Mouse (Mus musculus) megakaryocyte, adult 5-6 weeks (primary cell): ENCODE data around the gene Naa10. TPM values are rescaled to one million over a fixed set of nuclear protein-coding genes. Genes with fewer than 3 reads are reported as not detected.
A peak's percentile ranks its signal among the peaks of the same experiment; 100 is the strongest.

Source experiments
- ATAC-seq: 2 replicates; pipeline ENCODE4 v1.8.0; 2016; ENCODE audit warnings: mild to moderate bottlenecking, inconsistent platforms; ENCODE audit not compliant: poor library complexity, severe bottlenecking
- total RNA-seq, 2 experiments: library from RNA; stranded (forward) in 1 of 2; stranded (reverse) in 1 of 2; fragments of 153-499, 151-499 nt in 1 of 2; fragments of 221-1000, 200-1000 nt in 1 of 2; gene quantifications; 2 replicates each; pipeline versions ENCODE4 v1.2.3 to v1.2.4; 2015 to 2017

Gene Naa10
- 51.7 and 59.9 TPM in 2 replicates for total RNA-seq (2015)
- 79.4 and 93.7 TPM in 2 replicates for total RNA-seq (2017)

DNA sequence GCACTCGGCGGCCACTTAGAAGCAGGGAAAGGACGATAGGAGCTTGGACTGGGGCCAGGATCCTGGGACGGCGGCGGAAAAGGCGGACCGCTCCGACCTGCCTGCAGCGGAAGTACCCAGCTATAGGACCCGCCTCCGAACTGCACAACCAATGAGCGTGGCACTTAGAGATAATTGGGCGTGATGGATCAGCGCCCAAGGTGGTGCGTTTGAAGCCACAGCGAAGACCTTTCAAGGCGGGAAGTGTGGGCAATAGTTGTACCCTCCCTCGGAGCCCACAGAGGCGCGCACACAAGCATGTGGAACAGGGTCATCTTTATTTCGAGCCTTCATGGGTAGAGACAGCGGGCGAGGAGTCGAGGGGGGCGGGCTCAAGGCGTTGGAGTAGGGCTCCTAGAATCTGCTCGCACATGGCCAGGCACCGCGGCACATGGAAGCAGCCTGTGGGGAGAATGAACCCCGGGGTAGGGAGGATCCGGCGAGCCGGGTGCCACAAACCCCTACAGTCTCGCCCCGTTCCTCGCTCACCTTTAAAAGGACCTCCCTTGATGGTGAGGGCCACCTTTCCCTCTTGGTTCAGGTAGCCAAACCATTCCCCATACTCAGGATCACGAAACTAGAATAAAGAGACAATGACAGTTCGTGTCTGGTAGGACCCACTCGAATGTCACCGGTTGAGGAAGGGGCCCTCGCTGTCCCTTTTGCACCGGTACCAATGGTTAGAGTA lies at the start of gene Naa10, which contains the start of gene Arhgap4:
Naa10 (minus strand) TSS at position 122 of the 727 bp plus-strand sequence.
Arhgap4 (minus strand) TSS at position 48 of the 727 bp plus-strand sequence.
- peak; percentile 99 for ATAC-seq

DNA sequence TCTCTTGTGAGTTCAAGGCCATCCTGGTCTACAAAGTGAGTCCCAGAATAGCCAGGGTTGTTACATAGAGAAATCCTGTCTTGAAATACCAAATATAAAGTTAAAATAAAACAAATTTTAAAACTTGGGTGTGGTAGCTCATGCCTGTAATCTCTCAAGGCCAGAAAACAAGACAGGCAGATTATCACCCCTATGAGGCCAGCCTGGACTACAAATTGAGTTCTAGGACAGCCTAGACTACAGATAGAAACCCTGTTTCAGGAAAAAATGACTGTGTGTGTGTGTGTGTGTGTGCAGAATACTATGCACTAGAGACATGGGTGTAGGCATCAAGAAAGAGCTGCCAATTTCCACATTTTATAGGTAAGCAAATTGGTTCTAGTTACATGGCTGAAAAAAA lies 49.0 kb upstream of the Naa10 start:
- ATAC-seq = no peak

DNA sequence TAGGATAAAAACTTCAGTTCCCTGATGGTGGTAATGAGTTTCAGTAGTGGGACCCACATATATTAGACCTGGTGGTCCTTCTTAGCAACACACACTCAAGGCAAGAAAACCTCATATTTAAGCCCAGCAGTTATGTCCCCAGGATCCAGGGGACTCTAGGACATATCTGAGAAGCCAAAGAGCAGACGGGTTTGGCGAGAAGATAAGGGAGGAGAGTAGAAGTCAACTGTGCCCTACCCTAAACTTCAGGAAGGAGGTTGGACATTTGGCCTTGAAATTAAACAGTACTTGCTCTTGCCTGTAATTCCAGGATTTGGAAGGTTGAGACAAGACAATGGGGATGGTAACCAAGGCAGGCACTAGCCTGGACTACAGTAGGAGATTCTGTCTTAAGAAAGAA lies 48.0 kb upstream of the Naa10 start:
- ATAC-seq = no peak

DNA sequence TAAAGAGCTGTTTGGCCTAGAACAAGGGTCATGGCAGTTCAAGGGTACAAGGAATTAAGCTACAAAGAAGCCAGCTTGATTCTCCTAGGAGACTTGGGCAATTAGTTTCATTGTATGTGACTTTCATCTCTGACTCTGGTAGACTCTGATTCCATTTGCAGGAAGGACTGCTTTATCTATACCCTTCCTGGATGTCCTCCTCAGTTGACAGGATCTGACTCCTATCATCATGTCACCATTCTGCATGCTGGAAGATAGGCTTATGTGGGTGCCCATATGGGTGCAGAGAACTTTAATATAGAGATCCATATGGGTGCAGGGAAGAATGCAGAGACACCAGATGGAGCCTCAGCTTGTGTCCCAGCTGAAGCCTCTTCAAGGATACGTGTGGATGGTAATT lies 47.4 kb upstream of the Naa10 start:
- ATAC-seq = no peak

DNA sequence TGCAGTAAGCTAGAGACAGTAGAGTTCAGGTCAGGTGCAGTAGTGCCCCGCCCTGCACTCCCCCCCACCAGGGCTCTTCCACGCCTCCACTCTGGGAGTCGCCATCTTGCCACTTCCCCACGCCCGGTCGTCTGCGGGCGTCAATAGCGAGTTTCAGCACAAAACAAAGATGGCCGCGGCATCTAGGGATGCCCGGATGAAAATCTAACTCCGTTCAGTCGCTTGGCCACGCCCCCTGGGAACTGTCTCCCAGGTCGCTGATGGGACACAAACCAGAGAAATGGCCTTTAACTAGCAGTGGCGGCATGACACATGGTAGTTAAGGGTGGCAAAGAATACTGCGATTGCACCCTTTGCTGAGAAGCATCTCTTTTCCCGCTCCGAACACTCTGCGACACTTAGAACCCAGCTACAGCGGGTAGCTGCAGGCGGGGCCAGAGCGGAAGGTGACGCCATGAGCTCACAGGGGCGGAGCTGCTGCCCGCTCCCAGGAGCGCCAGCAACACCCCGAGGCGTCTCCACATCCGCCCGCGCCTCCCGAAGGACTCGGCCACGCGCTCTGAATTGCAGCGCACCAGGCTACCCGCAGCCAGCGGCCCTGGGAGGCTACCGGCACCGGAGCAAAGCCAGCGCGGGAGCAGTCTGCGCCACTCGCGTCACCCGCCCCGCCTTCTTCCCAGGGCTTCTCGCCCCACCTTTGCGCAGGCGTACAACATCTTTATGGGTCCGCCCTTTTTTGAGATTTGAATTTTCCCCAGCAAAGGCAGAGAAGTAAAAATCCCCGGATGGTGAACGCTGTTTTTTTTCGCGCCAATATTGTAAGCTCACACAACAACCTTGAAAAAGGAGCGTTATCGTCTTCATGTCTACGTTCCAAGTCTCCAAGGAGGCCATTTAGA lies 45.7 kb upstream of the Naa10 start:
- ATAC-seq = peak; percentile 58

DNA sequence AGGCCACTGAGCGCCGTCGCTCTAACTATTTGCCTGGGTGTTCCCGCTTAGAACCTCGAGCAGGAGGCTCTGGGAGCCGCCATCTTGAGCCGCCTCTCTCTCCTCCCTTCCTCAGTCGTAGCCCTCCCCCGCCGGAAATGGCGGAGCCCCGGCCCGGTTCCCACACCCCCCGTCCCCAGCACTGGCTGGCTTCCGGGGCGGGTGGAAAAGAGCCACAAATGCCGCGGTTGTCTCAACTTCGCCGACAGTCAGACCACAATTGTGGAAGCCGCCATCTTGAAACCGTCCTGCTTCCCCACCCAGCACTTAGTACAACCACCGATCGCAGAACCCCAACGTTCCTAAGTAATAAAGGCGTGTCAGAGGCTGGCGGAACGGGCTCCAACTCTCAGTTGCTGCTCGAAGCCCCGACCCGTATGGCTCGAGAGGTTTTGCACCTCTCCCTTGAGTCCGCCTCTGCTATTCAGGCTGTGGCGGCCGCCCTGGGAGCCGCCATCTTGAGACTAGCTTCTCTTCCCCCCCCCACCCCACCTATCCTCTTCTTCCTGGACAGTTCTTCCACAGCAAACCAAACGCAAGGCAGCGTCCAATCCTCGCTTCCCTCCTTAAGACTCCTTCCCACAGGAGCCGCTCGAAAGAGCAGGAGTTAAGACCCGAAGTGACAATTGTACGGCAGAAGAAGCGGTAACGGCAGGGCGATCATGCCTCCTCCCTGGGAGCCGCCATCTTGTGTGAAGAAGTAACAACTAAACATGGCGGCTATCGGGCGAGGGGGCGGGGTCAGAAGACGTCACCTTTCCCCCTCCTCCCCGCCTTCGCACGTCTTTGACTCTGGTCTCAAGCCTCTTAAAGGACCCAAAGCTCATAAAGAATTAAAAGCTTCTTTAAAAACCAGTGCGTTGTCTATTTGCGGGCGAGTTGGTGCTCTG lies 44.8 kb upstream of the Naa10 start, which contains the start of gene Hcfc1:
Hcfc1 (minus strand) TSS at position 110 of the 929 bp plus-strand sequence.
- peak; percentile 61 for ATAC-seq

DNA sequence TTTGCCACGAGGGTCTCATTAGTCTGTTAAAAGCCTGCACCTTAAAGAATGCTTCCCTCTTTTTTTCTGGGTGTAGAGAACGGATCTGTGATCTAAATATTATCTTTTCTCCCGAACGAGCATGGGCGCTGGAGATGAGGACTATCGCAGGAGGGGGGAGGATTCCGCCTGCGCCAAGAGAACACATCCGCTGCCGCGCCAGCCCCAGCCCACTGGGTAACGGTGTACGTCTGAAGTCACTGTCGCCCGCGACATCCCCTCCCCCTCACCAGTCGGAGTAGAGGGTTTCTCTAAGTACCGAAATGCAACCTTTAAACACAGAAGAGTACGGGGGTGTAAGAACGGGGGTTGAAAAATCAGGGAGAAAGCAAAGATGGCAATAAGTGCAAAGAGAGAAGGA lies 43.6 kb upstream of the Naa10 start:
- ATAC-seq = no peak

DNA sequence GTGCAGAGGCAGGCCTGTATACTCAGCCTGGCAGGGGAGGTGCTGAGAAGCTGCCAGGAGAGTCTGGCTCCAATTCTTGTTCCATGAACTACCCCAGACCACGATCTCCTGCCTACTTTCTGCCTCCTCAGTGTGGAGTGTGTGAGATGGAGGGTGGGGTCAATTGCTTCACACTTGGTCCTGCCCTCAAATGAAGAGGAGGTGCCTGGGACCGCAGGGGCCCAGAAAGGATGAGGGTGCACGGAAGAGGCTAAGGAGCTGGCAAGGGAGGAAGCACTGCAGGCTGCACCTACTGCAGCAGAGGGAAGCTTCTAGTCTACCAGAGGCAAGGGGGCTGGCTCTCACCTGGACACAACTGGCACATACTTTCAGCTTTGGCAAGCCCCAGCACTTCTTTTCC lies 42.6 kb upstream of the Naa10 start:
- peak; percentile 44 for ATAC-seq

DNA sequence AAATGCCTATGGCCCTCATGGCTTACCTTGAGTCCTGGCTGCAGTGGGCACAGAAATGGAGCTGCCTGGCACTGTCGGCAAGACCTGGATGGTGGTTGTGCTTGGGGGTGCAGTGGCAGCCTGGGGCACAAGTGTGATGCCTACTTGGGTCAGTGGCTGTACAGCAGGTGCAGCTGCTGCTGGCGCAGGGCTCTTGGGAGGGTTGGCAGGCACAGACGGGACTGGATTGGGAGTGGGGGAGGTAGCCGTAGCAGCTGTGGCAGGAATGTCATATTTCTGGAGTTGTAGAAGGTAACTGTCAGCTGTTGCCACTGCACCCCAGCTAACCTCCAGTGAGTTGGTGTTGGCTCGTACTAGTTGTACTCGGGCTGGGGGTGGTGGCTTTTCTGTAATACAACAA lies 33.2 kb upstream of the Naa10 start:
- no peak for ATAC-seq

DNA sequence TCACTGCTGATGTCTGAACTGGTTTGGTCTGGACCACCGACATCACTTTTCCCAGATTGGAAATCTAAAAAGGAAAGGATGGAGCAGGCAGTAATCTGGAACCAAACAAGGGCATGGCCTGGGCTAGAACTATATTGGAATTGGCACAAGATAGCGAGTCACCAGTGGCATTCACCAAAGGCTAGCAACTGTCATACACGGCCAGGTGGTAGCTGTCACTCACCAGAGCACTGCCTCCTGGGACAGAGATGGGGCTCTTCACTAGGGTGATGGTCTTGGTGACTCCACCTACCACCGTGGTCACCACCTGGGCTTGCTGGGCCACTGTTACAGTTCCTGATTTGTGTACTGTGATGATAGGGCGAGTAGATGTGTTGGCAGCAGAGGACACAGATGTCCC lies 30.9 kb upstream of the Naa10 start:
- no peak for ATAC-seq

DNA sequence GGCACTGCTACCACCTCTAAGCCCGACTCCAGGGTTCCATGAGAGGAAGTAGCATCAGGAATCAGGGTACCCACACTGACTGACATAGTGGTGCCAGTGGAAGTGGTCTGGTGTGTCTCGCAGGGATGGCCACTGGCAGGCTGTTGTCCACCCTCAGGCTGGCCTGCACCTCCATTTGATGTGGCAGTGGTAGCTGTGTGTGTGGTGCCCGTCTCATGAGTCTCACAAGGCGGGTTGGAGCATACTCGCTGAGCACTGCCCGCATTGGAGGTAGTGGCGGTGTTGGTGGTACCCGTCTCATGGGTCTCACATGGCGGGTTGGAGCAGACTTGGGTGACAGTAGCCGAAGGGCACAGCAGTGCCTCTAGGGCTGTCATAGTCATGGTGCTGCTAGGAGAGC lies 27.6 kb upstream of the Naa10 start:
- no peak for ATAC-seq

DNA sequence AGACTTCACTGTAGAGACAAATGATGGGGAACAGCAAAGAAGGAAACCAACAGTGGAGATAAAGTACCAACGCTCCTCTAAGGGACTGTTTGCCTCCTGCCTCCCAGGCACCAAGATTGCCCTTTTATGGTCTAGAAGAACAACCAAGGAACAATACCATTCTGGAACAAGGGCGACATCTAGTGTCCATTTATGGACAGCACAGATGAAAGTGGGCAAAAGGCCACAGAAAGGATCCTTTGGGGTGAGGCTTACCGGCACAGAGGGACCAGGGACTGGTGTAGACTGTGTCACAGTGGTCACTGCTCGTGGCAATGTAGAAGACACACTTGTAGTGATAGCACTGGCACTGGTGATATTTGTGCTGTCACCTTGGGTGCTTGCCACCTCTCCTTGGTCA lies 26.9 kb upstream of the Naa10 start:
- peak; percentile 78 for ATAC-seq

DNA sequence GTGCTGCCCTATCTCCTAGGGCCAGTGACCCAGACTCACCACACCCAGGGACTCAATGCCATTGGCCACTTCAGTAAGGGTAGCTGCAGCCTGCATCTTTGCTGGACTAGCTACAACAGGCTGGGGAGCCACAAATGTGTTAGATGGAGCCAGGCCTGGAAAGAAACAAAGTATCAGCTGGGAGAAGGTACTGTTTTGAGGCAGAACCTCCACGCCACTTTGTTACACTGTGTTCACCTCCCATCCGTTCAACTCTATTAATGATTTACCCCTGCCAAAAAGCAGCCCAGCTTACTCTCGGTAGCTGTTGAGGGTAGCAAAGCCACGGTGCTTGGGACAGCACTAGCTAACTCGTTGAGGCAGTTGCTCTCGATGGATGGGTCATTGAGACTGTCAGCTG lies 25.2 kb upstream of the Naa10 start:
- 0 out of 2 replicates have a peak, but pooled peaks have one; percentile 16 for ATAC-seq

DNA sequence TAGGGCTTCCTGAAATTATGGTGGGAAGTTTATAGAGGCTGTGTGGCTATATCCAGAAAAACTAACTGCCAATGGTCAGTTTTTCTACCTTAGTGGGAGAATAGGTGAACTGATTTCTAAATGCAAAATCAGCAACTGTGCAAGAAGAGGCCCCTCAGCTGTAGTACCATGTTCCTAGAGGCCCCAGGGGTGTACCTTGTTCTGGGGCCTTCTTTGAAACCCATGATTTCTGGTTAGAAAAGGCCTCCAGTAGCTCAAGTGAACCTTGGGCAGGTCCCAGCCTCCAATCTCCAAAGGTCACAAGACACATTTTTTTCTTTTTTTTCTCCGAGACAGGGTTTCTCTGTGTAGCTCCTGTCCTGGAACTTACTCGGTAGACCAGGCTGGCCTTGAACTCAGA lies 20.6 kb upstream of the Naa10 start:
- no peak for ATAC-seq

DNA sequence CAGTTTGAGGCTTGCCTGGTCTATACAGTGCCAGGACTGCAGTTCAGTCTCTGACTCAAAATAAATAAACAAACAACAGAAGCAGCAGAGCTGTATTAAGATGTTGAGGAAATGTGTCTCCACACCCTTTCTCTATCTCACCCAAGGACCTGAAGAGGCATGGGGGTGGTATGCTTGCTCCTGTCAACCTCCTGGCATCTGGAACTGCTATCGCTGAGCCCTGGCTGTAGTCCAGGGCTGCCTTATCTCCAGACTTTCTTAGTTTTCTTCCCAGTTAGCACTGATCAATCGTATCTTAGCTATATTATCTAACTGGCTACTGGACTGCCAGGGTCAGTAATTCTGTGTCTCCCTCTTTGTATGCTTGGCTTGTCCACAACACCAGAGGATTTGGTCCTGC lies 20.1 kb upstream of the Naa10 start:
- ATAC-seq = no peak

DNA sequence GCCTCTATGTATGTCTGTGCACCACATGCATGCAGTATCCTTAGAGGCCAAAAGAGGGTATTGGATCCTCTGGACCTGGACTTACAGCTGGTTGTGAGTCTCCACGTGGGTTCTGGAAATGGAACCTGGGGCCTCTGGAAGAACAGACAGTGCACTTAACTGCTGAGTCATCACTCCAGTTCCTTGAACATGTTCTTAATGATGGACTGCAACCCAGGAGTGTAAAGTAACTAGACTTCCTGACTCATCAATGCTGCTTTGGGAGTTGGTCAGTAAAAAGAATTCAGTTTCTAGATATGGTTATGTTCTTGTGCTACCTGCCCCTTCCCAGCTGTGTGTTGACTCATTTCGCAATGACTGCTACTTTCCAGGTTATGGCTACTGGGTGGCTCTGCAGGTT lies 10.1 kb upstream of the Naa10 start:
- no peak for ATAC-seq

DNA sequence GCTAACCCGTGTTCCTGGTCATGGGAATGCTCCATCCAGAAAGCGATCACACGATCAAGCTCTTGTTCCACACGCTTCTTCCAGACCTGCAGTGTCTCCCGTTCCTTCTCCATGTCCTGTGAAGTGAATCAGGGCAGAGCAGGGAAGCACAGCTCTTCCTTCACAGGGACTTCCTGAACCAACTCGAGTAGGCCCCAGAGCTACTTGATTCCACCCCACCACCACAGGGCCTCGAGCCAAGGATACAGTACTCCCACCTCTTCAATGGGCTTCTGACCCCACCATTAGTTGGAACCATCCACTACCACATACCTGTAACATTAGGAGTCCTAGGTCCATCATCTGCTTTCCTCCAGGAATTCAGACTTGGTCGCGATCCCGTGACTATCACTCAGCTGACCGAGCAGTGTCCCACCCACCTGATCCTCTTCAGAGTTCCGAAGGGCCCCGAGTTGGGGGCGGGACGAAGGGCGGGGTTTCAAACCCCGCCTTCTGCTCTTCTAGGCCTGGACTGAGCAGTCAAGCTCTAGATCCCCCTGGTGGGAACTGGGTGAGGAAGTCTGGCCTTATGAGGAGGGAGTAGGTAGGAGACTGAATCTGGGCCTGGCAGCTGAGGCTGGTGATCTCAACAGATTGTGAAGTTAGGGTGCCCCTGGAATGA lies 8.8 kb upstream of the Naa10 start, which contains the start of gene Renbp:
Renbp (minus strand) TSS at position 449 of the 661 bp plus-strand sequence.
- ATAC-seq = peak; percentile 95

DNA sequence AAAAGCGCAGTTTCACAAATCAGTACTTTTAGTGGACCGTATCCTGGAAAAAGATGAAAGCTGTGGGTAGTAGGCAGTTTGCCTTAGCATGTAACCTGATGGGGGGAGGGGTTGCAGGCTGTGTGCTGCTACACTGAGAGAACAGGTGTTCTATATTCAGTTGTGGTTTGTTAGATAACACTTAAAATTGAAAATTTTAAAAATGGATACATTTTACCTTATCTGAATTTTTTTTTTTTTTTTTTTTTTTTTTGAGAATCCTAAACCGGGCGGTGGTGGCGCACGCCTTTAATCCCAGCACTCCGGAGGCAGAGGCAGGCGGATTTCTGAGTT lies 772 bp upstream of the Naa10 start:
- no peak for ATAC-seq

DNA sequence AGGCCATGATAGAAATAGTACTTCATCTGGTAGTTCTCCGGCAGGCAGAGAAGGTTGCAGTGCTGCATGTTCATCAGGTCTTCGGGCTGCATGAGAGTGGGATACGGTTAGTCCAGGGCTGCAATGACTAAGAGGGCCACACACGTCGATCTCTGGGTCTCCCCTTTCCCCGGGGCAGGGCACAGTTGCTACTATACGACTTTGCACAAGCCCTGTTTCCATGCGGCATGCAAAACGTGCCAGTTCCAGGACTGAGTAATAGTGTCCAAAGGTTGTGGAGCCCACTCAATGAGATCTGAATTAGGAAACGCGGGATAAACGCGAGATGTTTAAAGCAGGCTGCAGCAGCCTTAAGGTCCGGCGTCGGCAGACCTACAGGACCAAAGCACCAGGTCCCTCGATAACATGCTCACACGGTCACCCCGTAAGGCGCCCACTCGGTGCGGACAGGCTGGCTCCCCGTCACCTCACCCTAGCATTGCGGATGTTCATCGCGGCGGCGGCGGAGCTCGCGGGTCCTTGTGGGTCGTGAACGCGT lies 390 bp downstream of the Naa10 start:
- ATAC-seq = 0 out of 2 replicates have a peak, but pooled peaks have one; percentile 5

DNA sequence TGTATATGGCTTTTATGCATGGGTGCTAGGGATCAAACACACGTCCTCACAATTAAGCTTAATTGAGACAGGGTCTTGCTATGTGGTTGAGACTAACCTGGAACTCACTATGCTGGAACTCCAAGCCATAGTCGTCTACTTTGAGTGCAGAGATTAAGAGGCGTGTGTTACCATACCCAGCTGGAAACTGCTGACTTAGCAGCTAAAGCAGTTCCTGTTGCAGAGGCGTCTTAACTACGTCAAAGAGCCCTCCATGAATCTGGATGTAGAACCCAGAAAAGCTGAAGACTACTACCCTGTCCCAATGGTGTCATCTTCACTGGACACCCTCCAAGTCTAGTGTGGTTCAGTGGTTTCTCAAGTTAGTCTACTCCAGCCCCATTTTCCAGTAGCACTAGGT lies 3.1 kb downstream of the Naa10 start:
- no peak for ATAC-seq
